Mouse (Mus musculus) MEL (cell line): ENCODE data around the gene Gatad1. TPM values are rescaled to one million over a fixed set of nuclear protein-coding genes. Genes with fewer than 3 reads are reported as not detected.
"Not testable (repeated sequence)": the region's sequence is repeated elsewhere in the genome, so short reads cannot be mapped to it uniquely, and the experiment has no call there.

Source experiments
- DNase-seq: peaks from one replicate; pipeline ENCODE4 v3.0.0; 2011; ENCODE audit warnings: low read depth, low spot score
- H3K27ac ChIP-seq: 2 replicates; pipeline ENCODE4 v1.5.1; 2012; ENCODE audit warnings: low read depth, mild to moderate bottlenecking, control low read depth, low read length, moderate library complexity; ENCODE audit not compliant: control insufficient read depth
- H3K27me3 ChIP-seq, 2 experiments: fragments of 150-350 bp in 1 of 2; sonication (generic) in 1 of 2; 2 replicates each; pipeline ENCODE4 v1.6.1; 2012; ENCODE audit warnings: low read length in 2 of 2, mild to moderate bottlenecking in 2 of 2, improper control_type of control experiment in 1 of 2, moderate library complexity in 1 of 2; ENCODE audit not compliant: insufficient read depth in 2 of 2, control insufficient read depth in 1 of 2
- H3K36me3 ChIP-seq, 2 experiments: 2 replicates each; pipeline ENCODE4 v1.6.1; 2012 to 2014; ENCODE audit warnings: low read length in 2 of 2, improper control_type of control experiment in 1 of 2, inconsistent platforms in 1 of 2, mild to moderate bottlenecking in 1 of 2; ENCODE audit not compliant: insufficient read depth in 2 of 2, control insufficient read depth in 1 of 2
- H3K4me1 ChIP-seq, 2 experiments: fragments of 150-350 bp in 1 of 2; sonication (generic) in 1 of 2; 2 replicates each; pipeline ENCODE4 v1.6.1; 2012; ENCODE audit warnings: low read length in 2 of 2, improper control_type of control experiment in 1 of 2, mild to moderate bottlenecking in 1 of 2; ENCODE audit not compliant: insufficient read depth in 2 of 2, control insufficient read depth in 1 of 2
- H3K4me3 ChIP-seq, 2 experiments: fragments of 150-350 bp in 1 of 2; sonication (generic) in 1 of 2; 2 replicates each; pipeline ENCODE4 v1.5.1; 2012; ENCODE audit warnings: low read depth in 2 of 2, low read length in 2 of 2, mild to moderate bottlenecking in 2 of 2, moderate library complexity in 2 of 2, control low read depth in 1 of 2, improper control_type of control experiment in 1 of 2; ENCODE audit not compliant: control insufficient read depth in 1 of 2, insufficient read depth in 1 of 2
- H3K79me2 ChIP-seq: 2 replicates; pipeline ENCODE4 v1.6.1; 2012; ENCODE audit warnings: mild to moderate bottlenecking, low read length, moderate library complexity; ENCODE audit not compliant: control insufficient read depth, poor library complexity, insufficient read depth
- H3K9ac ChIP-seq: 2 replicates; pipeline ENCODE4 v1.6.1; 2012; ENCODE audit warnings: low read depth, mild to moderate bottlenecking, control low read depth, low read length, moderate library complexity; ENCODE audit not compliant: control insufficient read depth, poor library complexity, severe bottlenecking
- H3K9me3 ChIP-seq: fragments of 150-350 bp; sonication (generic); replicated peaks from 2 replicates; pipeline ENCODE4 v1.6.1; 2012; ENCODE audit warnings: mild to moderate bottlenecking, low read length, improper control_type of control experiment, moderate library complexity; ENCODE audit not compliant: insufficient read depth
- EP300 ChIP-seq, 2 experiments: IDR thresholded peaks; 2 replicates each; pipeline ENCODE4 v1.6.1; 2011; ENCODE audit warnings: improper control_type of control experiment in 2 of 2, low read length in 2 of 2, low read depth in 1 of 2, mild to moderate bottlenecking in 1 of 2
- ETS1 ChIP-seq: IDR thresholded peaks from 2 replicates; pipeline ENCODE4 v1.6.1; 2012; ENCODE audit warnings: low read depth, mild to moderate bottlenecking, inconsistent platforms, low read length, improper control_type of control experiment, moderate library complexity
- HCFC1 ChIP-seq: IDR thresholded peaks from 2 replicates; pipeline ENCODE4 v1.6.1; 2012; ENCODE audit warnings: low read depth, mild to moderate bottlenecking, inconsistent platforms, low read length, improper control_type of control experiment, moderate library complexity
- MAX ChIP-seq: IDR thresholded peaks from 2 replicates; pipeline ENCODE4 v1.6.1; 2011; ENCODE audit warnings: low read length, improper control_type of control experiment
- MYC ChIP-seq: IDR thresholded peaks from 2 replicates; pipeline ENCODE4 v1.6.1; 2011; ENCODE audit warnings: low read depth, mild to moderate bottlenecking, low read length, improper control_type of control experiment, moderate library complexity
- NELFE ChIP-seq: IDR thresholded peaks from 2 replicates; pipeline ENCODE4 v1.6.1; 2011; ENCODE audit warnings: low read depth, low read length, improper control_type of control experiment
- NRF1 ChIP-seq: IDR thresholded peaks from 2 replicates; pipeline ENCODE4 v1.6.1; 2014; ENCODE audit warnings: low read depth, mild to moderate bottlenecking, inconsistent platforms, low read length, improper control_type of control experiment, moderate library complexity; ENCODE audit not compliant: poor library complexity, insufficient read depth, severe bottlenecking
- POLR2A ChIP-seq, 2 experiments: IDR thresholded peaks; 2 replicates each; pipeline ENCODE4 v1.6.1; 2011 to 2012; ENCODE audit warnings: low read length in 2 of 2, mild to moderate bottlenecking in 2 of 2, control low read depth in 1 of 2, improper control_type of control experiment in 1 of 2, low read depth in 1 of 2, moderate library complexity in 1 of 2; ENCODE audit not compliant: control insufficient read depth in 1 of 2, insufficient read depth in 1 of 2, poor library complexity in 1 of 2
- SIN3A ChIP-seq: IDR thresholded peaks from 2 replicates; pipeline ENCODE4 v1.6.1; 2012; ENCODE audit warnings: low read length, improper control_type of control experiment, inconsistent platforms
- TBP ChIP-seq: IDR thresholded peaks from 2 replicates; pipeline ENCODE4 v1.8.0; 2011; ENCODE audit warnings: low read depth, low read length, improper control_type of control experiment
- ZMIZ1 ChIP-seq: IDR thresholded peaks from 2 replicates; pipeline ENCODE4 v1.6.1; 2012; ENCODE audit warnings: low read depth, mild to moderate bottlenecking, inconsistent platforms, low read length, improper control_type of control experiment, moderate library complexity
- polyA plus RNA-seq, 2 experiments: library from polyadenylated mRNA; stranded (reverse) in 1 of 2; unstranded in 1 of 2; fragments of >175 nt in 1 of 2; fragments of >200 nt in 1 of 2; gene quantifications; 2 replicates each; pipeline versions ENCODE4 v1.2.1 to v1.2.4; 2012; ENCODE audit warnings: low replicate concordance in 2 of 2, low read depth in 1 of 2; ENCODE audit not compliant: insufficient read length in 2 of 2, insufficient read depth in 1 of 2, missing spikeins in 1 of 2
- total RNA-seq: library from RNA; depleted of rRNA; stranded (reverse); fragments of 300-350 nt; gene quantifications from 2 replicates; pipeline ENCODE4 v1.2.3, GENCODE M21; 2012

Gatad1 gene
- total and polyA plus RNA-seq, 3 experiments: 119 to 564 (median 186) TPM

GRCm38 (mm10) chr5:3653801-3654200 is 3.2 kb downstream of the Gatad1 start:
- no peak for DNase-seq
- Histone ChIP-seq H3K9me3 (no peaks in the 10 kb centered on the region), H3K36me3 (peaks cover 0 to 20% of the 10 kb centered on the region in 2 experiments; a peak in 2 of 4 replicates), H3K79me2 (no peaks in the 10 kb centered on the region), H3K4me3 (peak overlapping the region; percentile 43 to 56; a peak in 3 of 4 replicates), H3K9ac (peak overlapping the region; percentile 81), H3K27me3 (no peaks in the 10 kb centered on the region), H3K4me1 (peaks cover 3 to 25% of the 10 kb centered on the region in 2 experiments; a peak in 3 of 4 replicates), H3K27ac (peak overlapping the region; percentile 97)
- TF ChIP-seq EP300 (IDR thresholded peaks at IDR 0.05; ENCODE audit: low read depth in 1 of 2, low read length in 2 of 2) (0 out of 4 replicates have a peak, but pooled peaks of 1 of the 2 experiments have one; percentile 14), SIN3A (no peak), NRF1 (no peak), ZMIZ1 (0 out of 2 replicates have a peak, but pooled peaks have one; percentile 34)

- peak; percentile 73 for DNase-seq
- peak overlapping the region; percentile 50 to 56 for H3K4me3 ChIP-seq
- not testable (repeated sequence) for H3K27me3 ChIP-seq, H3K79me2 ChIP-seq, H3K9me3 ChIP-seq
- peaks cover 0 to 23% of the 10 kb centered on the region in 2 experiments; a peak in 2 of 4 replicates for H3K36me3 ChIP-seq
- H3K9ac ChIP-seq: peak overlapping the region; percentile 81
- TF ChIP-seq NRF1: peak; percentile 33; the same call in 1 of the 2 replicates
- TF ChIP-seq POLR2A (IDR thresholded peaks at IDR 0.05; ENCODE audit: control insufficient read depth in 1 of 2, insufficient read depth in 1 of 2, low read depth in 1 of 2, low read length in 2 of 2, poor library complexity in 1 of 2): peak in 1 of 2 experiments; percentile 50; a peak in 1 of 4 replicates
- TF ChIP-seq ETS1: peak; percentile 47
- TF ChIP-seq SIN3A: peak; percentile 83
- TF ChIP-seq MAX: peak; percentile 44; the same call in 1 of the 2 replicates
- peak; percentile 62 for TF ChIP-seq NELFE
- peak; percentile 61; the same call in 1 of the 2 replicates for TF ChIP-seq MYC
- 0 out of 4 replicates have a peak, but pooled peaks of 1 of the 2 experiments have one; percentile 5 for TF ChIP-seq EP300 (IDR thresholded peaks at IDR 0.05; ENCODE audit: low read depth in 1 of 2, low read length in 2 of 2)
- peak; percentile 50; the same call in 1 of the 2 replicates for TF ChIP-seq TBP
- peak; percentile 52; the same call in 1 of the 2 replicates for TF ChIP-seq HCFC1
- H3K27ac ChIP-seq: peak overlapping the region; percentile 97
- H3K4me1 ChIP-seq: peaks cover 6 to 25% of the 10 kb centered on the region in 2 experiments
These were observed 3.9 kb downstream of the Gatad1 start for GRCm38 (mm10) chr5:3652903-3653575.

GRCm38 (mm10) chr5:3651621-3652020 is 5.4 kb downstream of the Gatad1 start:
- Histone ChIP-seq H3K36me3 (peaks cover 0 to 23% of the 10 kb centered on the region in 2 experiments; a peak in 2 of 4 replicates), H3K27me3 (no peaks in the 10 kb centered on the region)

More at GRCm38 (mm10) chr5:3651621-3652020, 5.4 kb downstream of the Gatad1 start:
- Histone ChIP-seq H3K4me1 (peaks cover 6 to 25% of the 10 kb centered on the region in 2 experiments), H3K9me3 (no peaks in the 10 kb centered on the region), H3K4me3 (no peak overlapping the region), H3K27ac (peak overlapping the region; percentile 24; the same call in 1 of the 2 replicates), H3K9ac (no peak overlapping the region), H3K79me2 (peaks cover 8% of the 10 kb centered on the region)
- peak; percentile 55 for DNase-seq
- no peak for TF ChIP-seq ETS1
- TF ChIP-seq MYC: 0 out of 2 replicates have a peak, but pooled peaks have one; percentile 12
- TF ChIP-seq, all 39 proteins: peak for 1
